Mouse (Mus musculus) forebrain, embryonic 12.5 days (tissue): Measurements from ENCODE around the gene Anxa3. TPM values are rescaled to one million over a fixed set of nuclear protein-coding genes. Genes with fewer than 3 reads are reported as not detected.

Source experiments
- ATAC-seq: fragments of 200-750 bp; cut with Nextera tagmentation; 2 replicates; pipeline ENCODE4 v1.8.0; 2017; ENCODE audit warnings: moderate TSS enrichment; ENCODE audit not compliant: low FRiP score
- H3K27ac ChIP-seq: fragments of 300-500 bp; sonication (generic); 2 replicates; pipeline ENCODE4 v1.5.1; 2016; ENCODE audit warnings: mild to moderate bottlenecking
- H3K27me3 ChIP-seq: fragments of 300-500 bp; sonication (generic); 2 replicates; pipeline ENCODE4 v1.6.1; 2016; ENCODE audit warnings: mild to moderate bottlenecking
- H3K36me3 ChIP-seq: fragments of 300-500 bp; sonication (generic); replicated peaks from 2 replicates; pipeline ENCODE4 v1.6.1; 2016; ENCODE audit warnings: mild to moderate bottlenecking
- H3K4me1 ChIP-seq: fragments of 300-500 bp; sonication (generic); 2 replicates; pipeline ENCODE4 v1.6.1; 2016
- H3K4me2 ChIP-seq: fragments of 300-500 bp; sonication (generic); 2 replicates; pipeline ENCODE4 v1.6.1; 2016; ENCODE audit warnings: mild to moderate bottlenecking, moderate library complexity
- H3K4me3 ChIP-seq: fragments of 300-500 bp; sonication (generic); replicated peaks from 2 replicates; pipeline ENCODE4 v1.5.1; 2016; ENCODE audit warnings: mild to moderate bottlenecking
- H3K9ac ChIP-seq: fragments of 300-500 bp; sonication (generic); 2 replicates; pipeline ENCODE4 v1.6.1; 2016; ENCODE audit warnings: mild to moderate bottlenecking
- H3K9me3 ChIP-seq: fragments of 300-500 bp; sonication (generic); 2 replicates; pipeline ENCODE4 v1.6.1; 2016
- WGBS: fragments of 180-500 bp; shearing (Covaris S2); methylation state at CpG from one replicate; pipeline ENCODE4 v1.1.7; 2016; 5-methylcytosine and 5-hydroxymethylcytosine counted together
- polyA plus RNA-seq: library from polyadenylated mRNA; unstranded; fragments of >200 nt; fragmentation: Nextera tagmentation; extraction: Ambion mirVana; gene quantifications from 2 replicates; pipeline ENCODE4 v1.2.1, GENCODE M21; 2016

Anxa3 gene
- polyA plus RNA-seq, 1 experiment from 2014 or later, result 26.6 TPM

- Histone ChIP-seq H3K9me3 (no peaks in the 10 kb centered on the region), H3K4me3 (no peak overlapping the region), H3K9ac (no peak overlapping the region), H3K4me1 (no peaks in the 10 kb centered on the region), H3K4me2 (no peak overlapping the region), H3K27me3 (peaks cover 11% of the 10 kb centered on the region), H3K27ac (no peak overlapping the region), H3K36me3 (no peaks in the 10 kb centered on the region)
- ATAC-seq, result no peak
- WGBS, result 87% methylated on average over 9 of the region's 9 CpGs
Observed at GRCm38 (mm10) chr5:96799165-96799564, 6.0 kb downstream of the Anxa3 start.

DNA sequence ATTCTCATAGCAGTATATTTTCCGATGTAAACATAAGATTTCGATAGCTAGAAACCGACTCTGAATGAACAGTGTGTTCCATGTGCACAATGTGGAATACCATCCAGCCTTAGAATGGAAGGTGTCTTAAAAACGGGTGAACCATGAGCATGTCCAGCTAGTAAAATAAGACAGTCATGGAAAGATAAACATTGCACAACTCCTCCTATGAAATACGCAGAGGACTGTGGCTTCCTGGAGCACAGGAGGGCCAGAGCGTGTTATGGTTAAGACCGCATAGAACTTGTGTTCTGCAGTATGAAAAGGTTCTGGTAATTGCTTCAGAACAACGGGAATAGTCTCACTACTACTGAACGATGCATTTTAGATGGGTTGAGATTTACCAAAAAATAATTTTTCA, 6.8 kb downstream of the Anxa3 start:
- no peak for ATAC-seq
- no peaks in the 10 kb centered on the region for H3K36me3 ChIP-seq
- no peaks in the 10 kb centered on the region for H3K4me1 ChIP-seq
- peaks cover 4% of the 10 kb centered on the region; the same call in 1 of the 2 replicates for H3K27me3 ChIP-seq
- H3K27ac ChIP-seq, result no peak overlapping the region
- no peak overlapping the region for H3K9ac ChIP-seq
- H3K4me3 ChIP-seq, result no peak overlapping the region
- WGBS, result 92% methylated on average over 9 of the region's 9 CpGs
- H3K9me3 ChIP-seq, result no peaks in the 10 kb centered on the region
- H3K4me2 ChIP-seq, result no peak overlapping the region

GRCm38 (mm10) chr5:96802185-96802584, 9.0 kb downstream of the Anxa3 start:
- H3K9ac ChIP-seq, result no peak overlapping the region
- no peaks in the 10 kb centered on the region for H3K27me3 ChIP-seq
- no peak overlapping the region for H3K4me3 ChIP-seq
- no peak for ATAC-seq
- no peaks in the 10 kb centered on the region for H3K36me3 ChIP-seq
- WGBS, result 25% methylated on average over 7 of the region's 7 CpGs
- H3K4me1 ChIP-seq, result no peaks in the 10 kb centered on the region
- H3K9me3 ChIP-seq, result no peaks in the 10 kb centered on the region
- no peak overlapping the region for H3K4me2 ChIP-seq
- no peak overlapping the region for H3K27ac ChIP-seq

GRCm38 (mm10) chr5:96803091-96803490, 10.0 kb downstream of the Anxa3 start:
- ATAC-seq, result no peak
- 63% methylated on average over 3 of the region's 3 CpGs for WGBS
- H3K9me3 ChIP-seq, result no peaks in the 10 kb centered on the region
- H3K4me3 ChIP-seq, result no peak overlapping the region
- no peaks in the 10 kb centered on the region for H3K27me3 ChIP-seq
- H3K4me1 ChIP-seq, result no peaks in the 10 kb centered on the region
- no peak overlapping the region for H3K4me2 ChIP-seq
- H3K9ac ChIP-seq, result no peak overlapping the region
- H3K36me3 ChIP-seq, result no peaks in the 10 kb centered on the region
- H3K27ac ChIP-seq, result no peak overlapping the region

GRCm38 (mm10) chr5:96804304-96804703, 11.2 kb downstream of the Anxa3 start:
- no peak overlapping the region for H3K27ac ChIP-seq
- no peak overlapping the region for H3K4me2 ChIP-seq
- no peaks in the 10 kb centered on the region for H3K27me3 ChIP-seq
- no peak overlapping the region for H3K9ac ChIP-seq
- H3K36me3 ChIP-seq, result no peaks in the 10 kb centered on the region
- no peaks in the 10 kb centered on the region for H3K9me3 ChIP-seq
- 89% methylated on average over 4 of the region's 4 CpGs for WGBS
- no peak for ATAC-seq
- H3K4me3 ChIP-seq, result no peak overlapping the region
- H3K4me1 ChIP-seq, result no peaks in the 10 kb centered on the region

DNA sequence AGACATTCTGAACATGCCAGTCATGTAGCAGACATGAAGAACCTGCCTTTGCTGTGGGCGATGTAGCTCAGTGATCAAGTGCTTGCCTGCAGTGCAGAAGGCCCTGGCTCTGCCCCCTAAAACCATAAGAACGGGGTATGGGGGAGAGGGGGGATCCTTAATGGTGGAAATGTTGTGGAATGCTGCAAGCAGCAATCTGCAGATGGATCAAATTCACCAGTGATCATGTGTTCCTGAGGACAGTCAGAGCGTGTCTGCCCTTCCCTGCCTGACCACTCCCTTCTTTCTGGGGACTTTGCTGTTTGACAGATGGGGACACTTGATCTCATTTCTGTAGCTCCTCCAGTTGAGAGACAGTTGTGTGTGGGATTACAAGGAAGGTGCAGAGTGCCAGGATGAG, 11.7 kb downstream of the Anxa3 start:
- ATAC-seq, result no peak
- H3K27ac ChIP-seq, result no peak overlapping the region
- no peaks in the 10 kb centered on the region for H3K4me1 ChIP-seq
- H3K4me2 ChIP-seq, result no peak overlapping the region
- no peaks in the 10 kb centered on the region for H3K36me3 ChIP-seq
- no peak overlapping the region for H3K9ac ChIP-seq
- H3K27me3 ChIP-seq, result no peaks in the 10 kb centered on the region
- H3K9me3 ChIP-seq, result no peaks in the 10 kb centered on the region
- WGBS, result 79% methylated on average over 3 of the region's 3 CpGs
- H3K4me3 ChIP-seq, result no peak overlapping the region

- Histone ChIP-seq H3K4me3 (no peak overlapping the region), H3K27ac (no peak overlapping the region), H3K36me3 (no peaks in the 10 kb centered on the region), H3K4me1 (no peaks in the 10 kb centered on the region), H3K27me3 (no peaks in the 10 kb centered on the region), H3K9ac (no peak overlapping the region), H3K9me3 (no peaks in the 10 kb centered on the region), H3K4me2 (no peak overlapping the region)
- no peak for ATAC-seq
- WGBS, result 73% methylated on average over 4 of the region's 4 CpGs
Observed at GRCm38 (mm10) chr5:96810620-96811019, 17.5 kb downstream of the Anxa3 start.

- H3K9ac ChIP-seq, result no peak overlapping the region
- no peak overlapping the region for H3K27ac ChIP-seq
- H3K36me3 ChIP-seq, result no peaks in the 10 kb centered on the region
- H3K4me3 ChIP-seq, result no peak overlapping the region
- WGBS, result 94% methylated on average over 13 of the region's 13 CpGs
- no peak for ATAC-seq
- H3K4me2 ChIP-seq, result no peak overlapping the region
- no peaks in the 10 kb centered on the region for H3K27me3 ChIP-seq
- no peaks in the 10 kb centered on the region for H3K9me3 ChIP-seq
- H3K4me1 ChIP-seq, result no peaks in the 10 kb centered on the region
Observed at GRCm38 (mm10) chr5:96824769-96825327, 31.7 kb downstream of the Anxa3 start.

- no peak for ATAC-seq
- H3K27ac ChIP-seq, result no peak overlapping the region
Observed at GRCm38 (mm10) chr5:96827176-96827575, 34.0 kb downstream of the Anxa3 start.

DNA sequence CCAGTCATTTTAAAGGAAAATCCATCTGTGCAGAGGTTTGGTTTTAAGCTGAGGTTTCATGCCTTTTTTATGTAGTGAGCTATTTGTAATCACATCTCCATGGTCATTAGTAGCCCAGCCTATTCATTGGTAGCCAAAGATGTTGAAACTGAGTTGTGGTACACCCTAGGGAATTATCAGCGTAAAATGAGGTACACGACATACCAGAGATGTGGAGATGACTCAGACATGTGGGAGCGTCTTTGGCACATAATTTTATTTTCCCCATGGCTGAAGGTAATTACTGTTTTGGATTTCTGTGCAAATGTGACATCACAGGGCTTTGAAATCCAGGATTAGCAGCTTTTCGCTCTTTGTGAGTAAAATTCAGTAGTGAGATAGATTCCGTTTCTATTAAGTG, 41.2 kb downstream of the Anxa3 start:
- Histone ChIP-seq H3K4me1 (no peaks in the 10 kb centered on the region), H3K27me3 (no peaks in the 10 kb centered on the region), H3K9me3 (no peaks in the 10 kb centered on the region), H3K27ac (no peak overlapping the region), H3K4me2 (no peak overlapping the region), H3K9ac (no peak overlapping the region), H3K36me3 (no peaks in the 10 kb centered on the region), H3K4me3 (no peak overlapping the region)
- WGBS, result 88% methylated on average over 5 of the region's 5 CpGs
- no peak for ATAC-seq

More at GRCm38 (mm10) chr5:96827176-96827575, 34.0 kb downstream of the Anxa3 start:
- 80% methylated on average over 1 of the region's 1 CpGs for WGBS
- Histone ChIP-seq H3K4me2 (no peak overlapping the region), H3K27me3 (no peaks in the 10 kb centered on the region), H3K9me3 (no peaks in the 10 kb centered on the region), H3K4me3 (no peak overlapping the region), H3K4me1 (no peaks in the 10 kb centered on the region), H3K9ac (no peak overlapping the region), H3K36me3 (no peaks in the 10 kb centered on the region)

- Histone ChIP-seq H3K4me3 (no peak overlapping the region), H3K36me3 (no peaks in the 10 kb centered on the region), H3K9me3 (no peaks in the 10 kb centered on the region), H3K9ac (no peak overlapping the region), H3K4me2 (no peak overlapping the region), H3K4me1 (no peaks in the 10 kb centered on the region), H3K27ac (no peak overlapping the region), H3K27me3 (no peaks in the 10 kb centered on the region)
- no peak for ATAC-seq
Observed at GRCm38 (mm10) chr5:96847986-96848385, 54.8 kb downstream of the Anxa3 start.

DNA sequence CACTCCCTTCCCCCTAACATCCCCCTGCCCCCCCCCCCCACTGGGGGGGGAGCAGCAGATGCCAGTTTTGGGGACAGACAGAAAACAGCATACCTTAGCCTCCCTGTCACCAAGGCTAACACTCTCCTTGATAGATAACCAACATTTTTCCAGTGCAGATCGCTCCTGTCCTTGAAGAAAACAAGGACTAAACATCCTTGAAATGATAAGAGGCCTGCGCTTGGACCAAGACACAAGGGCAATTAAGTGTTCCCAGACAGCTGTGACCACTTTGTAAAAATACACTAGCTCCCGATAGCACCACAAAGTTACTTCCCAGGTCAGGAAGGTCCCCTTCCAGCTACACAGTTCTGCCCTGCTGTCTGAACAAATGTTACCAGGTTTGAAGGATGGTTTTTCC, 55.2 kb downstream of the Anxa3 start:
- 81% methylated on average over 3 of the region's 3 CpGs for whole genome bisulfite sequencing
- no peak overlapping the region for H3K4me2 ChIP-seq
- no peak overlapping the region for H3K4me3 ChIP-seq
- H3K9ac ChIP-seq, result no peak overlapping the region
- H3K9me3 ChIP-seq, result no peaks in the 10 kb centered on the region
- ATAC-seq, result no peak
- H3K27me3 ChIP-seq, result no peaks in the 10 kb centered on the region
- H3K36me3 ChIP-seq, result no peaks in the 10 kb centered on the region
- H3K4me1 ChIP-seq, result no peaks in the 10 kb centered on the region
- no peak overlapping the region for H3K27ac ChIP-seq

DNA sequence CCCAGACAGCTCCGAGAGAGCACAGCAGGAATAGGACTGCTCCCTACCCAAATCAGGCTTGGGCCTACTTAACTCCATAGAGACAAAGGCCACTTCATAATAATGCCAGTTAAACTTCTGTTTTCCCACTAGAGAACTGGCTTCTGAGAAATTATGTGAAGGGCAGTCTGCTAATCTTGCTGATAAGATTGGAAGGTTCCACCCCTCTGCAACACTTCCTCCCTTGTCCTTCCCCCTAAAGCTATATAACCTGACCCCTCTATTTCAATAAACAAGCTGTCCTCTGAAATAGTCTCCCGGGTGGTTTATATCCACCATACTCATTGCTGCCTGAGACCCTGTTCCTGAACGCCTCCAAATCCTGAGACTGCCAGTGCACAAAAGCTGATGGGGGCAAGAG, 56.1 kb downstream of the Anxa3 start:
- Histone ChIP-seq H3K36me3 (no peaks in the 10 kb centered on the region), H3K9ac (no peak overlapping the region), H3K4me3 (no peak overlapping the region), H3K27ac (no peak overlapping the region), H3K4me1 (no peaks in the 10 kb centered on the region), H3K27me3 (no peaks in the 10 kb centered on the region), H3K4me2 (no peak overlapping the region), H3K9me3 (no peaks in the 10 kb centered on the region)
- WGBS, result 86% methylated on average over 3 of the region's 3 CpGs
- ATAC-seq, result no peak
